Mouse (Mus musculus): ENCODE measurements around the gene Lrtm2.

The Lrtm2 gene

DNA sequence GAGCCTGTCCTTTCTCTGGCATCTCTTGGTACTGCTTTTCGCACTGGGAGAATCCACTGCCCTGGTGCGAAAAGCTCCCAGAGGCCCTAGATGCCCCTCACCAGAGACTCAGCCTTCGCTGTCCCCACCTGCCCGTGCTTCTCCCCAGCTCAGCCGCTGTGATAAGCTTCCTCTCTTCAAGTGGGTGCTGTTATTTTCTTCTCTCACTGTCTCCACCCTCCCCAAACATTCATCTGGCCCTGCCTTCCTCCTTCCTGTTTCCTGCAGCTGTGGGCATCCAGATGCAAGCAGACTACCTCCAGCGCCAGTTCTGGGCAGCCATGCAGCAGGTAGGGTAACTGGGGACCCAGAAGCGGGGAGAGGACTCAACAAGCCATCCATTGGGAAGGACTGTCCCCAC lies 5.6 kb upstream of the Lrtm2 start:
- in situ Hi-C loops (cut with MseI, MboI) = no loop called here

DNA sequence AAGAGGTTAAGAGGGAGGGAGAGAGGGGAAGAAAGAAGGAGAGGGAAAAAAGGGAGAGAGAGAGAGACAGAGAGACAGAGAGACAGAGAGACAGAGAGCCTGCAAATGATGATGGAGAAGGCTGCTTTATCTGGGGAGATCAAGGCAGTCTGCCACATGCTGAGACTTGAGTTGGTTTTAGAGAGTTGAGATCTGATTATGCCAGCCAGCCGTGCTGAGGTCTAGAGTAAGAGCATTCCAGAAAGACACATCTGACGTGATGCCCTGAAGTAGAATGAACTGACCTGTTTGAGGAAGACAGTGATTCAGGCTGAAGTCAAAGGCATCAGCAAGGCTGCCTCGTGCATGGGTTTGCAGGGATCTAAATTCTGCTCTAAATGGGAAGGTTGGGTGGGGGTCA lies 3.3 kb upstream of the Lrtm2 start:
- in situ Hi-C loops (cut with MseI, MboI) = no loop called here

DNA sequence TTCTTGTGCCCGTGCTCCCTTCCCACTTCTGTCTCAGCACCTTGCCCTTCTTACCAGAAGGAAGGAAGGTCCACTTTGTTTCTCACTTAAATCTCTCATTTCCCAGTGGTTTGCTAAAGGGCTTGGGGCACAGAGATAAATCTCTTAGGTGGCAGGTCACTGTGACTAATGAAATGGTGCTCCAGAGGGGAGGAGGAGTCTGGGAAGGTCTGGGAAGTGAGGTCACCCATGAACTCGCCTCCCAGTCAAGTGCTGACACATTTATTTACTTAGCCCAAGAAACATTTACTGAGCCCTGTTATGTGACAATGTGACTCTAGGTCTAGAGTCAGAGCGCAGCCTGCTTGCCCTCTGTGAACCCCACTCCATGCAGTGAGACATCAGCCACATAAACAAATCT lies 2.6 kb upstream of the Lrtm2 start:
- in situ Hi-C loops (cut with MseI, MboI) = no loop called here

DNA sequence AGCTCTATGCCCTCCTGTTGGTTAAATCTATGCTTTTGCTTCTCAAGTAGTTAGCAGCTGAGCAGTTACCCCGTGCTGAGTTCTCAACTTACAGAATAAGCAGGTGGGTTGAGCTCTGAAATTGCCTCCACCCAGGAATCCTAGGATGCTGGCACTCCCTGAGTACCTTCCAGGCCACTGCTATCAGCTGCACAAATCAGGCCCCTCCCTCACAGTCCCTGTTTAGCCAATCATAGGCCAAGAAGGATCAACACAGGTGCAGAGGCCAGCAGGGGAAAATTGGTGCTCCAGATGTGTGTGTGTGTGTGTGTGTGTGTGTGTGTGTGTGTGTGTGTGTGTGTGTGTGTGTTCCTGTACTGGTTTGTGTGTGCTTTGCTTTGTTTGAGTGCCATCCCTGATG lies 1.5 kb upstream of the Lrtm2 start:
- in situ Hi-C loops (cut with MseI, MboI) = no loop called here

DNA sequence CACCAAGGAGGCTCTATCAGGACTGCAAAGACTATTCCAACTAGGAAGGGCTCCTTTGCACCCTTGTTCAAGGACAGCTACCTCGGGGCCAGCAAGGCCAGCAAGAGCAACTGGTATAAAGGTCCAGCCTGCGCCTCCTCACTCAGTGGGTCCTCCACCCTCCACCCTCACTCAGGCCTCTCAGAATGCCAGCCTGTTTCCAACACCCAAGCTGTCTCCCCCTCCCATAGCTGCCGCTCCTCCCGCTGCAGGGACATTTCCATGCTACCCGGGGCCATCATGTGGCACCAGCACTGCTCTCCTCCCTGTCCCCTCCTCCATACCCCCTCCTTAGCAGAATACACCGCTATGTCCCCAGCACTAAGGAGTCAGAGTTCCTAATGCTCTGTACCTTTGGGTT lies 630 bp downstream of the Lrtm2 start:
- in situ Hi-C loops (cut with MseI, MboI) = no loop called here

DNA sequence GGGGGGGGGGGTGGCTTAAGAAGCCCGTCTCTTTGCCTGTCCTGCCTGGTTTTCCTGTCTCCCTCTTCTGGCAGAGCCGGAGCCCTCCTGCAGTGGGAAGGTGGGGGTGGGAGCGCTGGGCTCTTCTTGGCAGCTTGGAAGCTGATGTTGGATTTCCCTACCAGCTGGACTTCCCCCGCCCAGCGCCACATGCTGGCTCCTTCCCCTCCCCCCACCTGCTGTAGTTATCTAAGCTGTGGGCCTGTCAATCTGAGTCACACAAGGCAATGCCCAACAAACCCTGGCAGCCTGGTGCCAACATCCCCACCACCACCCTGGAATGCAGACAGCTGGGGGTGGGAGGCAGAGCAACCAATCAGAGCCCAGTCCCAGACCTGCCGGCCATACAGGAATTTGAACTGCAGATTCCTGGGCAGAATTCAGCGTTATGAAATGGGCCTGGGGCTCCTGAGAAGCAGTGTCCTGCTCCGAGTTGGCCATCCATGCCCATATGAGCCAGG lies 1.3 kb downstream of the Lrtm2 start:
- in situ Hi-C loops (cut with MseI, MboI) = no loop called here

DNA sequence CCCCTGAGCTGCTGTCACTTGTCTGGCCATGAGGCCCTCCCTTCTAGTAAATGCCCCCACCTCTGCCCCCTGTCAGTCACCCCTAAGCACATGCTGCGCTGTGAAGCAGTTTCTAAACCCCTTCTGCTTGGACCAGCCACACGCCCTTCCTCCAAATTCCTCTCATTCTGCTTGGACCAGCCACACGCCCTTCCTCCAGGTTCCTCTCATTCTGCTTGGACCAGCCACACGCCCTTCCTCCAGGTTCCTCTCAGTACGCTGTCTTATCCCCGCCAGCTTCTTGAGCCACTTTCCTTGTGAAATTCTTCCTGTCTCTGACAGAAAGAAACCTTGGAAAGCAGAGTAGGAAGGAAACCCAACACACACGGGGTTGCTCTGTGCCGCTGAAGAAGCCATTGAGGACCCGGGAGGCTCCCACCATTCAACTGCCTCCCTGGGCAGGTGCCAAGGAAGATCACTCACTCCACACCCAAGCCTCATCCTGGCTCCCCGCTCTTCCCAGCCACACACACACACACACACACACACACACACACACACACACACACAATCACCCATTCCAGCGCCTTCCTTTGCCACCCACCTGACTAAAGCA lies 1.9 kb downstream of the Lrtm2 start:
- in situ Hi-C loops (cut with MseI, MboI) = no loop called here

DNA sequence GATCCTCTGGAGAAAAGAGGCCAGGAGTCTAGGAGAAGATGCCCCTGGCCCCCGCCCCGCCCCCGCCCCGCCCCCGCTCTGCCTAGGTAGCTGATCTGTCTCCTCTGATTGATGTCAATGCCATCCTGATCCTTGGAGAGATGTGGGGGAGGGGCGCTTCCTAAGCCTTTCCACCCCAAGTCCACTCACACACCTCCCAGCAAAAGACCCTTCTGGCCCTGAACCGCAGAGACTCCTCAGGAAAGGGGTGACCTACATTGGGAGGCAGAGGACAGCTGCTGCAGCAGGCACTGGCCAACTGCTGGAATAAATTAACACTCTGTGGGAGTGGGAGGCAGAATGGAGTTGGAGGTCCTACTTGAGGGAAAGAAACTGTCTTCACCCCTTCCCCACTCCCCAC lies 4.0 kb downstream of the Lrtm2 start:
- in situ Hi-C loops (cut with MseI, MboI) = no loop called here

DNA sequence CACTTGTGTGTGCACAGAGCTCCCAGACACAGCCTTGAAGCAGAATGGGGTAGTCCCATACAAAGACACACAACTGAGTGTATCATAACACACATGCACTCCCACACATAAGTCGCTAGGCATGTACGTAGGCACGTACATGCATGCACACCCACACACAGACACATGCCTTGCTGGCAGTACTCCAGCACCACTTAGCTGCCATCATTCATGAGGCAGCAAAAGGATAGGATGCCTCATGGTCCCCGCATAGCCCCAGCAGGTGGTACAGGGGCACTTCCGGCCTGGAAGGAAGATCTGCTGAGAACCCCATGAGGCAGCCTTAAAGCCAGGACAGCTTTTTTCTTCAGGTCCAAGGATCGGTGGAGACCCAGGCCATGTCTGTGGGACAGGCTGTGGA lies 4.6 kb downstream of the Lrtm2 start:
- in situ Hi-C loops (cut with MseI, MboI) = no loop called here

DNA sequence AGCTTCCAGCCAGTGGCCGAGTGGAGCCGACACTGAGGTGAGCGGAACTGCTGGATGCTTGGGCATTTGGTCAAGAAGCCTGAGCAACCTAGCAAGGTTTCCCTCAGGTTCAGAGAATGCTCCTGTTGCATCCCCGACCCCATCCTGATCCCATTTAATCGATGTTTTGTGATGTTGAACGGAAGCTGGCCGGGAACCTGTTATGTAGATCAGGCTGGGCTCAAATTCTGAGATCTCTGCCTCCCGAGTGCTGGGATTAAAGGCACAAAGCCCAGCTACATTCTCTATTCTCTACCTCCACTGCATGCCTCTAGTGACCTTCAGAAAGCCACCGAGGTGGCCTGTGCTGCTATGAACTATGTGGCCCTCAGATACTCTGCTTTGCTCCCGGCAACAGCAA lies 5.8 kb downstream of the Lrtm2 start:
- in situ Hi-C loops (cut with MseI, MboI) = no loop called here

DNA sequence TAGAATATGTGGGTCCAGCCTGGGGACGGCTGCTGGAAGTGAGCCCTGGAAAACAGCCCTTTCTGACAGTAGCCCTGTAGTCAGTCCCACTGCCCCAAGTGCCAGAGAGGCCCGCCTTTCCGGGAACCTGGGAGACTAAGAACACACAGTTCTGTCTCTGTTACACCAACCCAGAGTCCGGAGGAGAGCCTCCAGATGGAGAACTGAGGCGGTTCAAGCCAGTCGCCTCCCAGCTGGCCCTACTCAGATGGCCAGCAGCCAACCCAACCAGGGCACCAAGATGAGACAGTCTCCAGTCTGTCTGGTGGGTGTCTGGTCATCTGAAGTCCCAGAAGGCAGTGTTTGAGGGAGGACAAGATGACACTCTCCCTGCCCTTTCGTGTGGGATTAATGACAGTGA lies 8.8 kb downstream of the Lrtm2 start:
- in situ Hi-C loops (cut with MseI, MboI) = no loop called here

DNA sequence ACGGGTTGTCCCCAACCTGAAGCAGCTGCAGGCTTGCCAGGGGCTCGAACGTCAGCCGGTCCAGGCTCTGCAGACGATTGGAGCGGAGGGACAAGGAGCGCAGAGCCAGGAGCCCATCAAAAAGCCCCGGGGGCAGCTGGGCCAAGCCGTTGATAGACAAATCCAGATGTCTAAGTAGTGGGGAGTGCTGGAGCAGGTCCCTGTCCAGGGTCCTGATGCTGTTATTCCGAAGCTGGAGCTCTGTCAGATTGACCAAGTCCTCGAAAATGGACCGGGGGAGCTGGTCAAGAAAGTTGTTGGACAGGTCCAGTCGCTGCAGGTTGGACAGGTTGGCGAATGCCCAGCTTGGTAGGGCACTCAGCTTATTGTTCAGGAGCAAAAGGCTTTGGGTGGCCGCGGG lies 10.1 kb downstream of the Lrtm2 start:
- in situ Hi-C loops (cut with MseI, MboI) = no loop called here

DNA sequence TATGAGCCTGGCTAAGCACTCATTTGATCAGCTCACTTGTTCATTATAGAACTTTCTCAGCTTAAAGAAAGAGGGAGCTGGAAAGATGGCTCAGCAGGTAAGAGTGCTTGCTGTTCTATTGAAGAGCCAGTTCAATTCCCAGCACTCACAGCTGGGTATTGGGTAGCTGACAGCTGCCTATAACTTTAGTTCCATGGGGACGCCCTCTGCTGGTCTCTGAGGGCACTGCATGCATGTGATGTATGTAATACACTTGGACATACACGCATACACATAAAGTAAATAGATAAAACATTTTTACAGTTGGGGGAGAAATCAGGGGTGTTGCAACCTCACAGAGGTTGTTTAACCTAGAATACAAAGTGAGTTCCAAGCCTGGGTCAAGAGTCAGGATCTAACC lies 11.2 kb downstream of the Lrtm2 start:
- in situ Hi-C loops (cut with MseI, MboI) = no loop called here

DNA sequence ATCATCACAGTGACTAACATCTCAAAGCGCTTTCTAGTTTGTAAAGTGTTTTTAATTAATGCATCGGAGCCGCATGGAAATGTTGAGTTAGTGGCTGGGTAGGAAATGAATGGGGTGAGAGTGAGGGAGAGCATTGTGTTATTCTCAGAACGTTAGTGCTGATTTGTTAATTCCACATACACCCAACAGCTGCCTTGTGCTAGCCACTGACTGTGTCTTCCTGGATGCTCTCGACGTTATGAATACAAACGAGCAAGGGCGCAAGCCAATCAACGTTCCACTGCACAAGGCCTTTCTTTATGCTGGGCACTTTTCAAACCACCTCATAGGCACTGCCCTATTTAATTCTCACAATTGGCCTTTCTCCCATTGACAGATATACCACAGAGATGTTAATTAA lies 11.8 kb downstream of the Lrtm2 start:
- in situ Hi-C loops (cut with MseI, MboI) = no loop called here

DNA sequence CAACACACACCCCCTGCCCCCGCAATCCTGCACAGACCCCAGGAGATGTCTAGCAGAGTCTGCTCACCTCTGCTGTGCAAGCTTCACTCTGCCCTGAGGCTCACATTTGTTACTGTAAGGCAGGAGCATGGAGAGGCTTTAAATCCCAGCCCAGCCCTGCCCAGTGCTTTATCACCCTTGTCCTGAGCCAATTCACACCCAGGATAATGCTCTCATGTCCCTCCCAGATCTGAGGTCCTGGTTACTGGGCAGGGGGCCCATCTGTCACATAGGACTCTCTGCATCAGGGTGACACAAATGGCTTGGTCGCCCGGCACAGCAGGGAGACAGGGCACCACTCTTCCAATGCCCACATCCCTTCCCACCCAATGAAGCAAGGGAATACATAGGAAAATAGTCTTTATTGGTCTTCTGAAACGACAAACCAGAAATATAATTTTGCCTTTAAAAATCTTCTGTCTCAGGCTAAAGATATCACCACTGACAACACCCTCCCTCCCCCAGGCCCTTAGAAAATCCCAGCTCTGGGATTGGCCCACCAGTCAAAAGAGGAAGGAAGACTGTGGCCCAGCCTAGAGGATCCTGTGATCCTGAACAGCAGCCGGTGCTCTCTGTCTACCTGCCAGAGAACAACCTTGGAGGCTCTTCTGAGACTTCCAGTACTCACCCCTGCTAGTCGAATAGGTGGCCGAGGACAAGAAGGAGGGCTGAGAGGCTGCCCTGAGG lies 15.7 kb downstream of the Lrtm2 start:
- in situ Hi-C loops (cut with MseI, MboI) = no loop called here

DNA sequence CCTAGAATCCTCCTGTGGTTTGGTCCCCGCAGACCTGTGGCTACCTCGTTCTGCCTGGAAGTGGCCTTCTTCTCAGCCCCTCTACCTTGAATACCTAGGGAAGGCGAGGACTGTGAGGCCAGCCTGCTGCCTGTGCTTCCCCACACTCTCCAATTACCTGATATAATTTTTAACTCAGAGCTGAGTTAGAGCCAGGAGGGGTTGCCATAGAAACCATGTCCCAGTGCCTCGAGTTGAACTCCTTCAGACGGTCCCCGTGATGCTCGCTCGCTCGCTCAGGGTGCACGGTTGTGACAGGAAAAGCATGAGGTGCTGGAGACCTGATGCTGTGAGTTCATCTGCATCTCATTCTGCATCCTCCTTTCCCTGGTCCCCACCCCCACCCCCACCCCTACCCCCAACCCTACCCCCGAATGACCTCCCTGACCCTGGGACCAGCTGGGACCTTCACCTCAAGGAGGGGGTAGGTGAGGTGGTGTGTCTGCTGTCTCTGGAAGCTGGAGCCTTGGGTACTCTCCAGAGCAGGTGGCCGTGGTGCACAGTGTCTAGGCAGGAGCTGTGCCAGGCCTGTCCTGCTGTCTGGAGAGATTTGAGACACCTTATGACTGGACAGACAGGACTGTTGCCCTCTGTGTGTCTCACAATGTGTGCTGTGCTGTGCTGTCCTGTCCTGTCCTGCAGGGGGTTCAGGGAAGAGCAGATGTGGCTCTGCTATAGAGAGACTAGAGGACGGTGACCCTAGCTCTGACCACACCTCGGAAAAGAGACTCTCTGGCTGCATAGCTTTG lies 16.8 kb downstream of the Lrtm2 start:
- in situ Hi-C loops (cut with MseI, MboI) = no loop called here

DNA sequence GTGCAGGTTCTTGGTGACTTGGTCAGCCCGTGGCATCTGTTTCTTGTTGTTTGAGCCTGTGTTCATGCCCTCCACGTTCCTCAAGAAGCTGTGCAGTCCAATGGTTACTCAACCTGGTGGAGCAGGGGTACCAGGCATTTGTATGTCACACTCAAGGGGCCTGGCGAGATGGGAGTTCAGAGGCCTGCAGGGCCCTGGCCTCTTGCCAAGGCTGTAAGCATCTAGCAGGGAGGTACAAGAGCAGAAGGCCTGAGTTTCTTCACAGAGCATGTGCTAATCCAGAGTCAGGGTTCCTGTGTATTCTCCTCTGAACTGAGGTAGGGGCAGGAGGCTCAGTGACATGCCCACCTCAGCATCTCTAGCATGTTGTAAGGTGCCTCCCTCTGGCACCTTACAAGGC lies 17.5 kb downstream of the Lrtm2 start:
- in situ Hi-C loops (cut with MseI, MboI) = no loop called here

DNA sequence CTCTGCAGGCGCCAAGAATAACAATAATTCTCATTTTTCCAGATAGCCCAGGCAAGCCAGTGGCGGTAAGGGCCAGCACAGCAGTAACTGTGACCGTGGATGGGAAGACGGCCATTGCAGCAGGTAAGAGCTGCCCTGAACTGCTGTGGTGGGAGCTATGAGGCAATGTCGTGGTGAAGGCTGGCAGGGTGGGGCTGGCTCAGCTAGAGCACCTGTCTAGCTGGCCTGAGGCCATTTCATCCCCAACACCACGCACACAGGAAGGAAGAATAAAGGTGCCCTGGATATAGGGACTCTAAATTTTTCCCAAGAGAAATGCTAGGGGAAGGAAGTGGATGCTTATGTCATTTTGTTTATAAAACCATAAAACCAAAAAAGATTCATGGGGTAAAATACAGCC lies 18.2 kb downstream of the Lrtm2 start:
- in situ Hi-C loops (cut with MseI, MboI) = no loop called here

DNA sequence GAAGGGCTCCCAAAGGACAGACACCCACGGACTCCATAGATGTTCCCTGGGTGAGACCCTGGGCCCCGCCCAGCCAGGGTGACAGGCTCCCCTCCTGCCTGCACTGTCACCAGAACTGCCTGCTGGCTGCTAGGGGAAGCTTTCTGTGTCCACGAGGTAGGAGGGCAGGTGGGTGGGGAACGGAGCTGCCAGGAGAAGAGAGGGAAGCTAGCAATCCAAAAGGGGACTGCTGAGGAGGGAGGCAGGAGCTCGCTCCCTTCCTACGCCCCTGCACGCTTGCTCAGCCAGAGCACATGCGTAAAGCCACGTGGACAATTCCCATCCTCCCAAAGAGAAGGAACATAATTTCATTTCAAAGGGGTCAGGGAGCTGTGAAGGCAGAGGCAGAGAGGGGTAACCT lies 20.4 kb downstream of the Lrtm2 start:
- in situ Hi-C loops (cut with MseI, MboI) = no loop called here

DNA sequence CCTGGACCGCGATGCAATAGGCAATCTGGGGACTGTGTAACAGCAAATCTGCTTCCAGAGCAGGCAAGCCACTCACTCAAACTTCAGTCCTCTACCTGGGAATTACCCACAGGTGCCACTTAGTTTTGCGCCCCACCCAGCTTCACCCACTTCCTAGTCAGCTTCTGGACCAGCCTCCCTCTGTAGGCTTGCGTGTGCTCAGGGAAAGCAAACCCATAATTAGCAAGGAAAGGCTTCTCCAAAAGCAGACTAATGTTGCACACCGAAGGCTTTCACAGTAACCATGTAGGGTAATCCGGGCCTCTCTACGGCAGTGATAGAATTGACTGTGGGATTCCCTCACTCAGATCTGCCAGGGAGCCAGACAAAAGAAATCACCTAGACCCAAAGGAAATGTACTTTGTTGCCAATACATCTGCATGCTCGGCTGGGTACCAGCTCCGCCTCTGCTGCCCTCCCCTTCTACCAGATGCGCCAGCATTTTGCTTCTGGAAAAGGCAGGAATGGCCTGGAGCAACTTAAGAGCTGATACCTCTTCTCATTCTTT lies 22.6 kb downstream of the Lrtm2 start:
- in situ Hi-C loops (cut with MseI, MboI) = no loop called here

DNA sequence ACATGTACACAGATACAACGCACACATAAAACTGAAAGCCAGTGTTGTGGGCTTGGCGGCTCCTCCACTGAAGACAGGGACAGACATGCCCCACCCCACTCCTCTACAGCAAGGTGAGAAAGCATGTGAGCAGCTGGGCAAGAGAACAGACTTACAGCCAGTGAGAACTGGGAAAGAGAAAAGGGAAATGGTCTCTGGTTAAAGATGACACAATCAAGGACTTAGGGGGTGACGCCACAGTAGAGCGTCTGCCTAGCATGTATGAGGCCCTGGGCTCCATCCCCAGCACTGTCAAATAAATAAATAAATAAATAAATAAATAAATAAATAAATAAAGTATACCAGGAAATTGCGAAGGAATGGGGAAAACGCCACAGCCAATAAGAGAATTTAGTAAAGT lies 27.2 kb downstream of the Lrtm2 start:
- in situ Hi-C loops (cut with MseI, MboI) = no loop called here

DNA sequence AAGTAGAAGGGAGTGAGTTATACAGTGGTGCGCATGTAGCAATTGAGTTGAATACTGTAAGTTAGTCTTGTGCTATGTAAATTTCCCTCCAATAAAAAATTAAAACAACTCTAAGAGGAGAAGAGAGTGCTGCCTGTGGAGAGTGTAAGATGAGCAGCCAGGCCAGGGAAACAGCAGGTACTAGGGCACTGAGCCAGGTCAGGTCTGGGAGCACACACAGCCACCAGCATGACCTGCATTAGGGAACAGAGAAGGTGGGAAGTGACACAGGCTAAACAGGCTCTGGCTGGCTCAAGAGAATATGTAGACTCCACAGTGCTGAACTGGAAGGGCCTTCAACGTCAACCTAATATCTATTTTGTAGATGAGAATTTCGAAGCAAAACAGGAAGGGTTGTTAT lies 29.3 kb downstream of the Lrtm2 start:
- in situ Hi-C loops (cut with MseI, MboI) = no loop called here

DNA sequence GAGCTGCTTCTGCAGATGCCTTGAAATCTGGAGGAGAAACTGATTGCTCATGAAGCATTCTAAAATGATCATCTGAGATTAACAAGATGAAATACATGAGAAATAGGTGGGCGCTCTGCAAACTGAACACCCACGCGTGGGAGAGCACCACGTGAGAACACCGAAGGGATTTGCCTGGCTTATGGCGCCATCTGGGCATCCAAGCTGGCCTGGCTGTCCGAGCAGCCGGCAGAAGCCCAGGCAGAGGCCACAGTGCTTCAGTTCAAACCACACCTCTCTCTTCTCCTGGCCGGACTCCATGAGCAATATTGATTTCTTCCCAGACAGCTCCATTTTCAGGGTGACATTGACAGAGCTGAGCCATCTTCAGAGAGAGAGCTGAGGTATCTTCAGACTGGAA lies 49.8 kb downstream of the Lrtm2 start:
- in situ Hi-C loops (cut with MseI, MboI) = no loop called here
